Mouse (Mus musculus) heart, postnatal 0 days (tissue): ENCODE results near the gene Pex5. TPM values are rescaled to one million over a fixed set of nuclear protein-coding genes. Genes with fewer than 3 reads are reported as not detected.
"Not testable (repeated sequence)": the region's sequence is repeated elsewhere in the genome, so short reads cannot be mapped to it uniquely, and the experiment has no call there.

Experiments
- ATAC-seq: fragments of 200-750 bp; cut with Nextera tagmentation; 2 replicates; pipeline ENCODE4 v1.8.0; 2017; ENCODE audit warnings: low read depth, moderate number of reproducible peaks, moderate library complexity; ENCODE audit not compliant: insufficient read depth
- DNase-seq: peaks from one replicate; pipeline ENCODE4 v3.0.0-alpha.2; 2016; ENCODE audit warnings: low spot score
- H3K27ac ChIP-seq: fragments of 300-500 bp; sonication (generic); 2 replicates; pipeline ENCODE4 v1.5.1; 2014; ENCODE audit warnings: low read depth, mild to moderate bottlenecking
- H3K27me3 ChIP-seq: fragments of 300-500 bp; sonication (generic); 2 replicates; pipeline ENCODE4 v1.6.1; 2014; ENCODE audit warnings: low read length, mixed read lengths; ENCODE audit not compliant: control insufficient read depth, insufficient read depth
- H3K36me3 ChIP-seq: fragments of 300-500 bp; sonication (generic); replicated peaks from 2 replicates; pipeline ENCODE4 v1.6.1; 2014; ENCODE audit warnings: low read length, mixed read lengths; ENCODE audit not compliant: control insufficient read depth, insufficient read depth
- H3K4me1 ChIP-seq: fragments of 300-500 bp; sonication (generic); 2 replicates; pipeline ENCODE4 v1.6.1; 2014; ENCODE audit warnings: antibody characterized with exemption; ENCODE audit not compliant: control insufficient read depth, insufficient read depth
- H3K4me2 ChIP-seq: fragments of 300-500 bp; sonication (generic); 2 replicates; pipeline ENCODE4 v1.6.1; 2014; ENCODE audit warnings: low read depth, mild to moderate bottlenecking, low read length, moderate library complexity
- H3K4me3 ChIP-seq: fragments of 300-500 bp; sonication (generic); 2 replicates; pipeline ENCODE4 v1.5.1; 2014; ENCODE audit warnings: low read depth, low read length
- H3K9ac ChIP-seq: fragments of 300-500 bp; sonication (generic); replicated peaks from 2 replicates; pipeline ENCODE4 v1.6.1; 2014; ENCODE audit warnings: low read depth, low read length, mixed read lengths
- H3K9me3 ChIP-seq: fragments of 300-500 bp; sonication (generic); replicated peaks from 2 replicates; pipeline ENCODE4 v1.6.1; 2016; ENCODE audit warnings: low read length; ENCODE audit not compliant: control insufficient read depth
- CTCF ChIP-seq: IDR thresholded peaks from 2 replicates; pipeline ENCODE4 v1.5.1; 2016; ENCODE audit warnings: antibody characterized with exemption, control low read depth, low read depth
- EP300 ChIP-seq: IDR thresholded peaks from 2 replicates; pipeline ENCODE4 v1.6.1; 2016; ENCODE audit warnings: antibody characterized with exemption, low read depth
- whole genome bisulfite sequencing: fragments of 180-500 bp; shearing (Covaris S2); extraction: QIAGEN DNeasy Blood & Tissue Kit; methylation state at CpG from one replicate; pipeline ENCODE4 v1.1.7; 2014; 5-methylcytosine and 5-hydroxymethylcytosine counted together
- polyA plus RNA-seq: library from polyadenylated mRNA; unstranded; fragments of >200 nt; fragmentation: Nextera tagmentation; extraction: Ambion mirVana; gene quantifications from 2 replicates; pipeline ENCODE4 v1.2.1, GENCODE M21; 2015
- total RNA-seq: library from RNA; depleted of rRNA; stranded (reverse); fragments of >200 nt; gene quantifications from 2 replicates; pipeline ENCODE4 v1.2.3, GENCODE M21; 2014; ENCODE audit warnings: low replicate concordance

Pex5 gene
- total and polyA plus RNA-seq, 2 experiments from 2014 or later = 20.8 to 47.7 TPM

DNA sequence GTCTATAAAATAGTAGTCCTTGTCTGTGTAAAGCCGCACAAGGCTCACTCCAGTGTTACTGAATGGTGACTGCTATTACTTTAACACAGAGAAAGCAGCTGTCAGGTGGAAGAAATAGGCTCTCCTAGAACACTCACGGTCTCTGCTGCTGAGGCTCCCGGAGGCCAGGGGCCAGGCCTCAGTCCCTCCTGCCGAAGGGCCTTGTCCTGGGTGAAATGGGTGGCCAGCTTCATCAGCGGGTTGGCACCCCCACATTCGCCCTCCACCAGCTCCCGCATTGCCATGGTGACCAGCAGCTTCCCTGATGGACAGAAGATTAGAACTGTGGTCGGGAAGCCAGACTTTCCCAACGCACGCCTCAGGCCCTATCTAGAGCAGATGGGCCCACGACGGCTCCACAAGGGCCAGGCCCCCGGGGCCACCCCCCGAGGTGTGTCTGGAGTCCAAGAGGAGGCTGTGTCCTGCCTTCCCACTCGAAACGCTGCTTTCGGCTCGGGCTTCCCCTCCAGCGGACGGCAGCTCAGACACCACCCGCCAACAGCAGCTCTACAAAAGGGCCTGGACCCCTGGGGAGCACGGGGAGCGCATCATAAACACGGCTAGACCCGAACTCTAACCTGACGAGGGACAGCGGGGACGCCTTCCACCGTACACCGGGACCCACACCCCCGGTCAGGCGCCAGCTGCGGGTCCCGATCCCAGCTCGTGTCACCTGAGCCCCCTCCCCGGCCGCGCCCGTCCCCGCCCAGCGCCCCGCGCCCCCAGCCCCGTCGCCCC lies 529 bp downstream of the Pex5 start:
- ATAC-seq (peak; percentile 22), DNase-seq (peak; percentile 9)
- no peaks in the 10 kb centered on the region for H3K27me3 ChIP-seq
- H3K9ac ChIP-seq = peak overlapping the region; percentile 84
- no peaks in the 10 kb centered on the region for H3K4me1 ChIP-seq
- TF ChIP-seq EP300 (no peak), CTCF (no peak)
- H3K27ac ChIP-seq = peak overlapping the region; percentile 91
- WGBS = 3% methylated on average over 43 of the region's 45 CpGs
- H3K4me2 ChIP-seq = peak overlapping the region; percentile 68
- peak overlapping the region; percentile 94 for H3K4me3 ChIP-seq
- no peaks in the 10 kb centered on the region for H3K9me3 ChIP-seq
- H3K36me3 ChIP-seq = peaks cover 7% of the 10 kb centered on the region; the same call in 1 of the 2 replicates

GRCm38 (mm10) chr6:124413770-124414149 lies 1.1 kb downstream of the Pex5 start:
- TF ChIP-seq CTCF = no peak
- no peak for TF ChIP-seq EP300
- Histone ChIP-seq H3K27ac (peak overlapping the region; percentile 91; the same call in 1 of the 2 replicates), H3K4me1 (no peaks in the 10 kb centered on the region), H3K9me3 (no peaks in the 10 kb centered on the region), H3K36me3 (peaks cover 7% of the 10 kb centered on the region; the same call in 1 of the 2 replicates), H3K4me3 (peak overlapping the region; percentile 94), H3K27me3 (no peaks in the 10 kb centered on the region), H3K9ac (no peak overlapping the region), H3K4me2 (peak overlapping the region; percentile 68)
- ATAC-seq (no peak), DNase-seq (no peak)
- 60% methylated on average over 3 of the region's 3 CpGs for WGBS

- Histone ChIP-seq H3K9ac (no peak overlapping the region), H3K4me3 (no peak overlapping the region), H3K9me3 (no peaks in the 10 kb centered on the region), H3K36me3 (peaks cover 43% of the 10 kb centered on the region), H3K4me2 (no peak overlapping the region), H3K4me1 (no peaks in the 10 kb centered on the region), H3K27ac (no peak overlapping the region), H3K27me3 (no peaks in the 10 kb centered on the region)
- 84% methylated on average over 5 of the region's 5 CpGs for WGBS
- ATAC-seq (no peak), DNase-seq (no peak)
- TF ChIP-seq CTCF (no peak), EP300 (no peak)
Measured at GRCm38 (mm10) chr6:124408355-124408754, 6.5 kb downstream of the Pex5 start.

- DNase-seq (no peak), ATAC-seq (no peak)
- Histone ChIP-seq H3K9ac (no peak overlapping the region), H3K4me3 (no peak overlapping the region), H3K36me3 (peaks cover 55% of the 10 kb centered on the region), H3K4me1 (no peaks in the 10 kb centered on the region), H3K27me3 (no peaks in the 10 kb centered on the region), H3K4me2 (no peak overlapping the region), H3K27ac (no peak overlapping the region), H3K9me3 (no peaks in the 10 kb centered on the region)
- no peak for TF ChIP-seq CTCF
- TF ChIP-seq EP300 = no peak
Measured at GRCm38 (mm10) chr6:124407180-124407579, 7.7 kb downstream of the Pex5 start.

GRCm38 (mm10) chr6:124406326-124406725 lies 8.5 kb downstream of the Pex5 start:
- peaks cover 61% of the 10 kb centered on the region for H3K36me3 ChIP-seq
- H3K4me1 ChIP-seq = no peaks in the 10 kb centered on the region
- H3K27me3 ChIP-seq = no peaks in the 10 kb centered on the region
- H3K9me3 ChIP-seq = no peaks in the 10 kb centered on the region
- DNase-seq = no peak
- H3K27ac ChIP-seq = no peak overlapping the region
- no peak for TF ChIP-seq CTCF
- TF ChIP-seq EP300 = no peak
- 92% methylated on average over 10 of the region's 10 CpGs for WGBS
- ATAC-seq = no peak
- no peak overlapping the region for H3K9ac ChIP-seq
- H3K4me3 ChIP-seq = no peak overlapping the region
- no peak overlapping the region for H3K4me2 ChIP-seq

DNA sequence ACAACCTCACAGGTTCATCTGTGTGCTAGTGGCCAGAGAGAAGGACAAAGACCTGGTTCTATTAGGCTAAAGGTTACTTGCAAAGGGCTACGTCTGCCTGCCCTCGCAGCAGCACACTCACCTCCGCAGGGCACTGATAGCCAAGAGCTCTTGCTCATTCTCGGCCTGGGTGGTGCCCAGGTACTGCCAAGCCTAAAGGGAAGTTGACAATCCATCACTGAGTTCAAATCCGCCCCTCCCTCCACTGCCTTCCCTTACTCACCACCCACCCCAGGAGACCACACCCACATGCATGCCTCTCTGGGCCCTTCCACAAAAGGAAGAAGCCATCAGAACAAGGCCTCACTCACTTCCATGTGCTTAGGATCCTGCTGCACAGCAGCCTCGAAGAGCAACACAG lies 15.1 kb downstream of the Pex5 start:
- ATAC-seq = no peak
- H3K4me1 ChIP-seq = no peaks in the 10 kb centered on the region
- no peaks in the 10 kb centered on the region for H3K9me3 ChIP-seq
- no peak overlapping the region for H3K9ac ChIP-seq
- TF ChIP-seq EP300 (no peak), CTCF (no peak)
- WGBS = 71% methylated on average over 6 of the region's 6 CpGs
- H3K36me3 ChIP-seq = peaks cover 85% of the 10 kb centered on the region
- no peaks in the 10 kb centered on the region for H3K27me3 ChIP-seq
- no peak overlapping the region for H3K4me2 ChIP-seq
- H3K27ac ChIP-seq = no peak overlapping the region
- DNase-seq = no peak
- H3K4me3 ChIP-seq = no peak overlapping the region

- H3K4me1 ChIP-seq, DNase-seq, ATAC-seq, H3K4me2 ChIP-seq, H3K27ac ChIP-seq, H3K9ac ChIP-seq, H3K27me3 ChIP-seq, H3K9me3 ChIP-seq, H3K4me3 ChIP-seq: not testable (repeated sequence)
- WGBS = 87% methylated on average over 3 of the region's 3 CpGs
- H3K36me3 ChIP-seq = peaks cover 39% of the 10 kb centered on the region
Measured at GRCm38 (mm10) chr6:124394991-124395390, 19.9 kb downstream of the Pex5 start.
